Mouse (Mus musculus) testis, adult 2 months (tissue): Measurements from ENCODE around the gene Alk.

Experiments used
- CTCF ChIP-seq: fragments of 200-500 bp; IDR thresholded peaks from 2 replicates; pipeline ENCODE4 v1.5.1; 2012; ENCODE audit warnings: low read depth, mild to moderate bottlenecking, inconsistent platforms, low read length, moderate library complexity; ENCODE audit not compliant: control insufficient read depth, insufficient read depth, insufficient replicate concordance
- POLR2A ChIP-seq: fragments of 200-500 bp; IDR thresholded peaks from 2 replicates; pipeline ENCODE4 v1.6.1; 2012; ENCODE audit warnings: low read depth, mild to moderate bottlenecking, inconsistent platforms, low read length, moderate library complexity; ENCODE audit not compliant: control insufficient read depth

DNA sequence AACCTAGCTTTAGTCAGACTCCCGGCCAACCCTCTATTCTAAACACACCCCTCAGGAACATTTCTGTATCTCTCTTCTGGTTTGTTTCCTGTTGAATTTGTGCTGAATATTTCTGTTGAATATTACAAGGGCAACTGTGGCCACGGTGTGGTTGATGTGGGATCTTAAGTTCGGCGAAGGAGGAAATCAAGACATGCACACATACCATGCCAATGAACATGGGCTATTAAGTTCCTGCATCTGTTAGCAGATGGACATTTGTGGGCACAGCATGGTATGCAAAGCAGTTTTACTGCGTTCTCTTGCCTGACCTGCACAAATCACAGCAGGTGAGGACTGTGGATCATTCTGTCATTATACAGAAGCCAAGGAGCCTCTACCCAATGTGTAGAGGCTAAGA, 83.1 kb downstream of the Alk start:
- no peak for TF ChIP-seq CTCF
- TF ChIP-seq POLR2A: no peak
